Mouse (Mus musculus) stomach, embryonic 14.5 days (tissue): ENCODE results near the gene Gpr63. TPM values are rescaled to one million over a fixed set of nuclear protein-coding genes. Genes with fewer than 3 reads are reported as not detected.
"Not testable (repeated sequence)": the region's sequence is repeated elsewhere in the genome, so short reads cannot be mapped to it uniquely, and the experiment has no call there.

Source experiments
- ATAC-seq: fragments of 200-750 bp; cut with Nextera tagmentation; 2 replicates; pipeline ENCODE4 v1.8.0; 2017; ENCODE audit warnings: low read depth, moderate TSS enrichment; ENCODE audit not compliant: insufficient number of reproducible peaks, insufficient read depth, low FRiP score
- H3K27ac ChIP-seq: fragments of 300-500 bp; sonication (generic); 2 replicates; pipeline ENCODE4 v1.5.1; 2014; ENCODE audit warnings: mild to moderate bottlenecking, low read length, moderate library complexity, mixed read lengths
- H3K27me3 ChIP-seq: fragments of 300-500 bp; sonication (generic); 2 replicates; pipeline ENCODE4 v1.6.1; 2014; ENCODE audit warnings: low read length, control low read depth, mixed read lengths; ENCODE audit not compliant: control insufficient read depth, insufficient read depth
- H3K36me3 ChIP-seq: fragments of 300-500 bp; sonication (generic); 2 replicates; pipeline ENCODE4 v1.6.1; 2014; ENCODE audit warnings: mild to moderate bottlenecking, control low read depth, low read length, moderate library complexity, mixed read lengths; ENCODE audit not compliant: control insufficient read depth, insufficient read depth
- H3K4me1 ChIP-seq: fragments of 300-500 bp; sonication (generic); 2 replicates; pipeline ENCODE4 v1.6.1; 2014; ENCODE audit warnings: low read length, control low read depth, mixed read lengths; ENCODE audit not compliant: control insufficient read depth, insufficient read depth
- H3K4me2 ChIP-seq: fragments of 300-500 bp; sonication (generic); replicated peaks from 2 replicates; pipeline ENCODE4 v1.6.1; 2014; ENCODE audit warnings: low read depth, low read length, control low read depth
- H3K4me3 ChIP-seq: fragments of 300-500 bp; sonication (generic); 2 replicates; pipeline ENCODE4 v1.5.1; 2014; ENCODE audit warnings: low read depth, low read length, control low read depth
- H3K9ac ChIP-seq: fragments of 300-500 bp; sonication (generic); replicated peaks from 2 replicates; pipeline ENCODE4 v1.6.1; 2014; ENCODE audit warnings: low read depth, mild to moderate bottlenecking, control low read depth, low read length, moderate library complexity, mixed read lengths
- H3K9me3 ChIP-seq: fragments of 300-500 bp; sonication (generic); 2 replicates; pipeline ENCODE4 v1.6.1; 2016; ENCODE audit warnings: low read depth, low read length, control low read depth; ENCODE audit not compliant: control insufficient read depth
- WGBS: fragments of 180-500 bp; shearing (Covaris S2); extraction: QIAGEN DNeasy Blood & Tissue Kit; methylation state at CpG from one replicate; pipeline ENCODE4 v1.1.7; 2014; 5-methylcytosine and 5-hydroxymethylcytosine counted together
- polyA plus RNA-seq: library from polyadenylated mRNA; unstranded; fragments of >200 nt; fragmentation: Nextera tagmentation; extraction: Ambion mirVana; gene quantifications from 2 replicates; pipeline ENCODE4 v1.2.1, GENCODE M21; 2014

Gene Gpr63
- polyA plus RNA-seq, 1 experiment from 2014 or later = 5.3 TPM

DNA sequence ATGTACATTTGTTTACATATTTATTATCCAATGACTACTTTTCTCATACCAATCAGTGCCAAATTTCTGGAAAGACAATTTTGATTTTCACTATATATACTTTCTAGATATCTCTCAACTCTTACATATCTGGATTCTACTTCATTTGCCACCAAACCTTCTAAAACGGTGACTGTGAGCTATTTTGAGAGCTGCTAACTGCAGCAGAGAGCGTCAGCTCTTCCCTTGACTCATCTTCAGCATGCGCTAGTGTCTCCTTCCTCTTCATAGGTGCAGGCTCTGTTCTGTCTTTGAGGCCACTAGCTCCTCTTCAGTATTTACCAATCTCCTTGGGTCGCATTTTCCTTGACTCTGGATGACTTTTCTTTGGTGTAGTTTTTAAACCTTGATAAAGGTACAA, 63.7 kb downstream of the Gpr63 start:
- Histone ChIP-seq H3K9ac (no peak overlapping the region), H3K4me1 (no peaks in the 10 kb centered on the region), H3K27ac (no peak overlapping the region), H3K4me3 (no peak overlapping the region), H3K36me3 (no peaks in the 10 kb centered on the region), H3K27me3 (no peaks in the 10 kb centered on the region), H3K9me3 (no peaks in the 10 kb centered on the region), H3K4me2 (no peak overlapping the region)
- 71% methylated on average over 4 of the region's 4 CpGs for WGBS
- ATAC-seq = no peak

DNA sequence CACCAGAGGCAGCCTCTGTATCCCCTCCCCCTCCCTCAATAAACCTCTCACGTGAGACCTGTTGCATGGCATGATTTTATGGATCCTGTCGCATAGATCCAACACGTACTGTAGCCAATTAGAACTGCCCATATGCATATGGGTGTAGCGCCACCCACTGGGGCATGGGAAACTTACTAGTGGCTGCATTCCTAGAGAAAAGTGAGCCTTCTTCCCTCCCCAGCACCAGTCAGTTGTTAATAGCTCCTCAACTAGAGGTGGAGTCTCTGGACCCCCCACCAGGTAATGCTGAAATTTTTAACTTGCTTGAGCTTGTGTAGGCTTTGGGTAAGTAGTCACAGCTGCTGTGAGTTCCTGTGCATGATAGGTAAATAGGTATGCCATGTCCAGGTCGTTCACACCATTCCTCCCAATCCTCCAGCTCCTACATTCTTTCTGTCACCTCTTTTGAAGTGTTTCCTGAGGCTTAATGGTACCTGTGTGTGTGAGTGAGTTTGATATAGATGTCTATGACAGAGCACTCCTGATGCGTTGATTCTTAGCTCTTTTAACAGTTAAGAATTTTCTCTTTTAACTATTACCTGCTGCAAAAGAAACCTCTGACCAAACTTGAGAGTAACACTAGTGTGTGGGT, 69.1 kb downstream of the Gpr63 start:
- H3K4me1 ChIP-seq = no peaks in the 10 kb centered on the region
- H3K9me3 ChIP-seq = no peaks in the 10 kb centered on the region
- no peak overlapping the region for H3K4me3 ChIP-seq
- no peak overlapping the region for H3K27ac ChIP-seq
- ATAC-seq = 0 out of 2 replicates have a peak, but pooled peaks have one; percentile 37
- no peaks in the 10 kb centered on the region for H3K36me3 ChIP-seq
- WGBS = 25% methylated on average over 6 of the region's 6 CpGs
- H3K9ac ChIP-seq = no peak overlapping the region
- H3K4me2 ChIP-seq = no peak overlapping the region
- no peaks in the 10 kb centered on the region for H3K27me3 ChIP-seq

GRCm38 (mm10) chr4:25035806-25036205, 69.6 kb downstream of the Gpr63 start:
- H3K4me1 ChIP-seq = no peaks in the 10 kb centered on the region
- no peaks in the 10 kb centered on the region for H3K9me3 ChIP-seq
- H3K9ac ChIP-seq = no peak overlapping the region
- H3K4me2 ChIP-seq = no peak overlapping the region
- no peak overlapping the region for H3K4me3 ChIP-seq
- H3K36me3 ChIP-seq = no peaks in the 10 kb centered on the region
- WGBS = 55% methylated on average over 2 of the region's 2 CpGs
- no peaks in the 10 kb centered on the region for H3K27me3 ChIP-seq
- no peak overlapping the region for H3K27ac ChIP-seq
- ATAC-seq = no peak; the same call in 1 of the 2 replicates

DNA sequence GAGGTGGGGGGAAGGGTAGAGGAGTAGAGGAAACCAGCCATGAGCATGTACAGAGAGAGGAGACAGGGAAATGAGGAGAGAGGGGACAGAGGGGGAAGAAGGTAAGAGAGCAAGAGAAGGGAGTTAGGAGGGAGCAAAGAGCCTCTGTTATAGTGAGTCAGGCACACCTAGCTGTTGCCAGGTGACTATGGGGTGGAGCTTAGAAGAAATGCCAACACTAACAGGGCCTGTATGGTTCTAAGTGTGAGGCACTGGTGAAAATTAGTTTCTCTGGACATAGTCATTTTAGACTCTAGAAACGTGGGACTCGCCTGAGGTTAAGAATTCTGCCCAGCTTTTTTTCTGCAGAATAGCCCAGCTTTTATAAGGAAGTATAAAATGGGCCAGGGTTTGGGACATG, 71.1 kb downstream of the Gpr63 start:
- no peak overlapping the region for H3K4me2 ChIP-seq
- no peaks in the 10 kb centered on the region for H3K27me3 ChIP-seq
- no peak overlapping the region for H3K4me3 ChIP-seq
- ATAC-seq = no peak
- no peaks in the 10 kb centered on the region for H3K36me3 ChIP-seq
- H3K4me1 ChIP-seq = no peaks in the 10 kb centered on the region
- H3K9ac ChIP-seq = no peak overlapping the region
- H3K9me3 ChIP-seq = no peaks in the 10 kb centered on the region
- WGBS = 74% methylated on average over 2 of the region's 2 CpGs
- no peak overlapping the region for H3K27ac ChIP-seq

DNA sequence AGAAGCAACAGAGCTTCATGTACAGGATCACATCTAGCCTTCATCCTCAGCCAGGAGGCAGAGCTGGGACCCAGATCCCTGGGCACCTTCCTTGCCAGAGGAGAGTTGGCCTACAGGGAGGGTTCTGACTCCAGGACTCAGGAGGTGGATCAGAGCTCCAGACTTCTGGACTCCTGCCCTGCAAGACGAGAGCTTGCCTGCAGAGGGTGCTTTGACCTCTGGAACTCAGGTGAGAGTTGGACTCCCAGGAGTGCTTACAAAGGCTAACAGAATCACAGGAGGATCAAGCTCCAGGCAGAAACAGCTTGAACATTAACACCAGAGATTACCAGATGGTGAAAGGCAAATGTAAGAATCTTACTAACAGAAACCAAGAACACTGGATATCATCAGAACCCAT, 89.3 kb downstream of the Gpr63 start:
- WGBS = 64% methylated on average over 1 of the region's 1 CpGs
- H3K4me1 ChIP-seq, H3K9me3 ChIP-seq, H3K9ac ChIP-seq, H3K4me3 ChIP-seq, H3K27ac ChIP-seq, ATAC-seq, H3K27me3 ChIP-seq, H3K4me2 ChIP-seq, H3K36me3 ChIP-seq: not testable (repeated sequence)

Other genes starting within 250 kb of the Gpr63 start
- 4.2 and 5.5 TPM in 2 replicates for gene Klhl32, start 115.3 kb upstream of the Gpr63 start, polyA plus RNA-seq
- 49.7 and 57.2 TPM in 2 replicates for gene Ndufaf4, start 68.3 kb upstream of the Gpr63 start, polyA plus RNA-seq